Mouse (Mus musculus) stomach, embryonic 15.5 days (tissue): ENCODE data around the gene Pcsk2. TPM values are rescaled to one million over a fixed set of nuclear protein-coding genes. Genes with fewer than 3 reads are reported as not detected.

ENCODE experiments used
- ATAC-seq: fragments of 200-750 bp; cut with Nextera tagmentation; 2 replicates; pipeline ENCODE4 v1.8.0; 2017; ENCODE audit warnings: low read depth, moderate number of reproducible peaks, moderate TSS enrichment; ENCODE audit not compliant: insufficient read depth, low FRiP score
- H3K27ac ChIP-seq: fragments of 300-500 bp; sonication (generic); 2 replicates; pipeline ENCODE4 v1.5.1; 2015; ENCODE audit warnings: mild to moderate bottlenecking, inconsistent platforms
- H3K27me3 ChIP-seq: fragments of 300-500 bp; sonication (generic); replicated peaks from 2 replicates; pipeline ENCODE4 v1.6.1; 2015; ENCODE audit warnings: inconsistent platforms
- H3K36me3 ChIP-seq: fragments of 300-500 bp; sonication (generic); 2 replicates; pipeline ENCODE4 v1.6.1; 2015; ENCODE audit warnings: inconsistent platforms
- H3K4me1 ChIP-seq: fragments of 300-500 bp; sonication (generic); 2 replicates; pipeline ENCODE4 v1.6.1; 2015; ENCODE audit warnings: inconsistent platforms
- H3K4me2 ChIP-seq: fragments of 300-500 bp; sonication (generic); 2 replicates; pipeline ENCODE4 v1.6.1; 2015; ENCODE audit warnings: mild to moderate bottlenecking, inconsistent platforms
- H3K4me3 ChIP-seq: fragments of 300-500 bp; sonication (generic); replicated peaks from 2 replicates; pipeline ENCODE4 v1.5.1; 2015; ENCODE audit warnings: inconsistent platforms
- H3K9ac ChIP-seq: fragments of 300-500 bp; sonication (generic); 2 replicates; pipeline ENCODE4 v1.6.1; 2015; ENCODE audit warnings: inconsistent platforms
- H3K9me3 ChIP-seq: fragments of 300-500 bp; sonication (generic); 2 replicates; pipeline ENCODE4 v1.6.1; 2016; ENCODE audit warnings: inconsistent platforms
- WGBS: fragments of 180-500 bp; shearing (Covaris S2); methylation state at CpG from one replicate; pipeline ENCODE4 v1.1.7; 2015; 5-methylcytosine and 5-hydroxymethylcytosine counted together
- polyA plus RNA-seq: library from polyadenylated mRNA; unstranded; fragments of >200 nt; fragmentation: Nextera tagmentation; extraction: Ambion mirVana; gene quantifications from 2 replicates; pipeline ENCODE4 v1.2.1, GENCODE M21; 2015

Gene Pcsk2
- polyA plus RNA-seq, 1 experiment from 2014 or later, result 3.1 TPM

DNA sequence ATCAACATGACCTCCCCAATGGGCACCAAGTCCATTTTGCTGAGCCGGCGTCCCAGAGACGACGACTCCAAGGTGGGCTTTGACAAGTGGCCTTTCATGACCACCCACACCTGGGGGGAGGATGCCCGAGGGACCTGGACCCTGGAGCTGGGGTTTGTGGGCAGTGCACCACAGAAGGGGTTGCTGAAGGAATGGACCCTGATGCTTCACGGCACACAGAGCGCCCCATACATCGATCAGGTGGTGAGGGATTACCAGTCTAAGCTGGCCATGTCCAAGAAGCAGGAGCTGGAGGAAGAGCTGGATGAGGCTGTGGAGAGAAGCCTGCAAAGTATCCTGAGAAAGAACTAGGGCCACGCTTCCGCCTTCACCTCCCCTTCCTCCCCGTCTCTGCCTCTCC lies 267.5 kb downstream of the Pcsk2 start:
- no peak overlapping the region for H3K4me3 ChIP-seq
- H3K4me2 ChIP-seq, result no peak overlapping the region
- H3K9ac ChIP-seq, result no peak overlapping the region
- 87% methylated on average over 11 of the region's 11 CpGs for WGBS
- no peaks in the 10 kb centered on the region for H3K4me1 ChIP-seq
- H3K27ac ChIP-seq, result no peak overlapping the region
- H3K27me3 ChIP-seq, result no peaks in the 10 kb centered on the region
- H3K9me3 ChIP-seq, result no peaks in the 10 kb centered on the region
- no peak for ATAC-seq
- no peaks in the 10 kb centered on the region for H3K36me3 ChIP-seq

DNA sequence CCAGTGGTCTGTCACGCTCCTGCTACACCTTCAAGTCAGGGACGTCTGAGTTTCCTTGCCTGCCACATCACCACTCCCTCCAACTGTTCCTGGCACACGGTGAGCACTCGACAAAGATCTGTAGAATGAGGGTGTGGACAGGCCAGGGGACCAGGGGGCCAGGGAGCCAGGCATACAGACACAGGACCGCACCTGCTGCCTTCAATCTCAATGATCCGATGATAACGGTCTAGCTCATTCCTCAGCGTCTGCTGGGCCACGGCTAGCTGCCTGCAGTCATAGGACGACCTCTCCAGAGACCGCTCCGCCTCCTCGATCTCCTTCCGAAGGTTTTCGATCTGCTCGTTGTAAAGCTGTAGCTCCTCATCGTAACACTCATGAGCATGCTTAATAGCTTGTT lies 285.7 kb downstream of the Pcsk2 start:
- Histone ChIP-seq H3K4me1 (no peaks in the 10 kb centered on the region), H3K9ac (no peak overlapping the region), H3K4me3 (no peak overlapping the region), H3K4me2 (no peak overlapping the region), H3K36me3 (no peaks in the 10 kb centered on the region), H3K27ac (no peak overlapping the region), H3K27me3 (no peaks in the 10 kb centered on the region), H3K9me3 (no peaks in the 10 kb centered on the region)
- 64% methylated on average over 17 of the region's 17 CpGs for WGBS
- ATAC-seq, result no peak

DNA sequence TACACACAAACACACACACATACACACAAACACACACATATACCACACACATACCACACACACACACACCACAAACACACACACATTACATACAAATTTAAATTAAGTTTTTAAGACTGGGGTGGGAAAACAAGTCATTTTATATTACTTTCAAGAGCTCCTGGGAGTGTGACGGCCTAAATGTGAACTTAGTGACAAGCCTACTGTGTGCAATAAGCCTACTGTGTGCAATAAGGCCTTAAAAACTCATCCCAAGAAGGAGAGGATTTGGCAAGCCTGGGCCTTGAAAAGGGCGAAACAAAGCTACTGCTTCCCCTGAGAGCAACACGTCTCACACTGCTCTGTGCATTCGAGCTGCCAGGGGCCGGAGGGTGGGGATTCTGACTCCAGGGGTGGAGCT lies 286.8 kb downstream of the Pcsk2 start:
- Histone ChIP-seq H3K4me2 (no peak overlapping the region), H3K9ac (no peak overlapping the region), H3K36me3 (no peaks in the 10 kb centered on the region), H3K9me3 (no peaks in the 10 kb centered on the region), H3K4me3 (no peak overlapping the region), H3K4me1 (no peaks in the 10 kb centered on the region), H3K27me3 (no peaks in the 10 kb centered on the region), H3K27ac (no peak overlapping the region)
- no peak for ATAC-seq
- WGBS, result 74% methylated on average over 5 of the region's 5 CpGs

GRCm38 (mm10) chr2:143834082-143834481 lies 288.1 kb downstream of the Pcsk2 start:
- Histone ChIP-seq H3K4me2 (no peak overlapping the region), H3K9me3 (no peaks in the 10 kb centered on the region), H3K4me3 (no peak overlapping the region), H3K27ac (no peak overlapping the region), H3K4me1 (no peaks in the 10 kb centered on the region), H3K9ac (no peak overlapping the region), H3K27me3 (no peaks in the 10 kb centered on the region), H3K36me3 (no peaks in the 10 kb centered on the region)
- WGBS, result 45% methylated on average over 6 of the region's 6 CpGs
- no peak for ATAC-seq

- ATAC-seq, result no peak
- H3K27me3 ChIP-seq, result no peaks in the 10 kb centered on the region
- H3K4me2 ChIP-seq, result no peak overlapping the region
- H3K9me3 ChIP-seq, result no peaks in the 10 kb centered on the region
- 72% methylated on average over 7 of the region's 7 CpGs for WGBS
- no peaks in the 10 kb centered on the region for H3K4me1 ChIP-seq
- no peak overlapping the region for H3K9ac ChIP-seq
- no peak overlapping the region for H3K27ac ChIP-seq
- no peak overlapping the region for H3K4me3 ChIP-seq
- H3K36me3 ChIP-seq, result no peaks in the 10 kb centered on the region
Measured at GRCm38 (mm10) chr2:143835820-143836219, 289.9 kb downstream of the Pcsk2 start.

DNA sequence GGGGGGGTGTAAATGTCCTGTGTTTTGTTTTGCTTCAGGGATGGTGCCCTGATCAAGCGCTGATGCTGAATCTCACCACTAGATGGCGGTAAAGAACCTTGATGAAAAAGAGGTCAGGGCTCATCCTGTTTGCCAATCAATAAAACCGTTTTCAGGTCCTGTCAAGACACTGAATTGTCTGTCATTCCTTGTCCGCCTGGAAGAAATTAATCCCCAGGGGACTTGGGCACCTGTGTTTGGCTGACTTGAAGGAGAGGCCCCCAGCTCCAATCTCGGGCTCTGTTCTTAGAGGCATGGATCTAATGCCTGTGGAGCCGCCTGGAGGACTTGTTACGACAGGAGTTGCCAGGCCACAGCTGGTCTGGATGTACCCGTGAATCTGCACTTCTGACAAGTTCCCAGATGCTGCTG lies 291.3 kb downstream of the Pcsk2 start:
- no peaks in the 10 kb centered on the region for H3K27me3 ChIP-seq
- no peaks in the 10 kb centered on the region for H3K9me3 ChIP-seq
- H3K4me2 ChIP-seq, result peak overlapping the region; percentile 56
- 0% methylated on average over 8 of the region's 8 CpGs for WGBS
- no peak overlapping the region for H3K27ac ChIP-seq
- no peak overlapping the region for H3K9ac ChIP-seq
- H3K4me1 ChIP-seq, result no peaks in the 10 kb centered on the region
- H3K36me3 ChIP-seq, result no peaks in the 10 kb centered on the region
- no peak for ATAC-seq
- peak overlapping the region; percentile 23 for H3K4me3 ChIP-seq

GRCm38 (mm10) chr2:143838698-143839097 lies 292.7 kb downstream of the Pcsk2 start:
- WGBS, result 41% methylated on average over 5 of the region's 5 CpGs
- peak; percentile 82 for ATAC-seq
- no peak overlapping the region for H3K27ac ChIP-seq

GRCm38 (mm10) chr2:143839458-143839857 lies 293.5 kb downstream of the Pcsk2 start:
- no peak overlapping the region for H3K27ac ChIP-seq
- H3K4me3 ChIP-seq, result no peak overlapping the region
- no peaks in the 10 kb centered on the region for H3K4me1 ChIP-seq
- H3K27me3 ChIP-seq, result no peaks in the 10 kb centered on the region
- WGBS, result 87% methylated on average over 2 of the region's 2 CpGs
- no peaks in the 10 kb centered on the region for H3K36me3 ChIP-seq
- H3K9ac ChIP-seq, result no peak overlapping the region
- no peak for ATAC-seq
- H3K9me3 ChIP-seq, result no peaks in the 10 kb centered on the region
- no peak overlapping the region for H3K4me2 ChIP-seq

More at GRCm38 (mm10) chr2:143838698-143839097, 292.7 kb downstream of the Pcsk2 start:
- H3K36me3 ChIP-seq, result no peaks in the 10 kb centered on the region
- H3K4me1 ChIP-seq, result no peaks in the 10 kb centered on the region
- no peak overlapping the region for H3K9ac ChIP-seq
- no peaks in the 10 kb centered on the region for H3K27me3 ChIP-seq
- no peak overlapping the region for H3K4me3 ChIP-seq
- no peak overlapping the region for H3K4me2 ChIP-seq
- H3K9me3 ChIP-seq, result no peaks in the 10 kb centered on the region

- no peaks in the 10 kb centered on the region for H3K4me1 ChIP-seq
- H3K4me3 ChIP-seq, result no peak overlapping the region
- H3K9ac ChIP-seq, result no peak overlapping the region
- no peak for ATAC-seq
- H3K9me3 ChIP-seq, result no peaks in the 10 kb centered on the region
- WGBS, result 85% methylated on average over 6 of the region's 6 CpGs
- no peaks in the 10 kb centered on the region for H3K36me3 ChIP-seq
- no peak overlapping the region for H3K27ac ChIP-seq
- H3K4me2 ChIP-seq, result no peak overlapping the region
- H3K27me3 ChIP-seq, result no peaks in the 10 kb centered on the region
Measured at GRCm38 (mm10) chr2:143840895-143841294, 294.9 kb downstream of the Pcsk2 start.

- H3K4me2 ChIP-seq, result no peak overlapping the region
- H3K27me3 ChIP-seq, result no peaks in the 10 kb centered on the region
- H3K9me3 ChIP-seq, result no peaks in the 10 kb centered on the region
- ATAC-seq, result no peak
- H3K36me3 ChIP-seq, result no peaks in the 10 kb centered on the region
- WGBS, result 78% methylated on average over 7 of the region's 7 CpGs
- no peak overlapping the region for H3K9ac ChIP-seq
- H3K4me3 ChIP-seq, result no peak overlapping the region
- no peak overlapping the region for H3K27ac ChIP-seq
- no peaks in the 10 kb centered on the region for H3K4me1 ChIP-seq
Measured at GRCm38 (mm10) chr2:143841536-143841935, 295.6 kb downstream of the Pcsk2 start.

DNA sequence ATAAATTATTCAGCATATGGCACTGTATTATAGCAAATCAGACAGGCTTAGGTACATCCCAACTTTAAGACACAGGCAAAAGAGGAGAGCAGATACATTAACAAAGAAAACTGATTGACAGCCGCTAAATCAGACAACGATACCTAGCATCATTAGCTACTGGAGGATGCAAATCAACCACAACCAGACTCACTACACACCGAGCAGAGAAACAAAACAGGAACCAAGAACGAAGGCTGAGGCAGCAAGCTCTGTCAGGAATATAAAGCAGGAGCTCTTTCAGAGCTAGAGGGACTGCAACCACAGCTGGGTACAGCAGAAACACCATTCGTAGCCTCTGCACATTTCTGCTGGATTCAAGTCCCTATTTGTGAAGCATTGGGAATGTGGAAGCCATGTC lies 298.8 kb downstream of the Pcsk2 start:
- ATAC-seq, result no peak
- H3K27me3 ChIP-seq, result no peaks in the 10 kb centered on the region
- WGBS, result 81% methylated on average over 5 of the region's 5 CpGs
- H3K27ac ChIP-seq, result no peak overlapping the region
- no peaks in the 10 kb centered on the region for H3K36me3 ChIP-seq
- H3K4me3 ChIP-seq, result no peak overlapping the region
- H3K4me1 ChIP-seq, result no peaks in the 10 kb centered on the region
- no peak overlapping the region for H3K4me2 ChIP-seq
- no peak overlapping the region for H3K9ac ChIP-seq
- no peaks in the 10 kb centered on the region for H3K9me3 ChIP-seq

DNA sequence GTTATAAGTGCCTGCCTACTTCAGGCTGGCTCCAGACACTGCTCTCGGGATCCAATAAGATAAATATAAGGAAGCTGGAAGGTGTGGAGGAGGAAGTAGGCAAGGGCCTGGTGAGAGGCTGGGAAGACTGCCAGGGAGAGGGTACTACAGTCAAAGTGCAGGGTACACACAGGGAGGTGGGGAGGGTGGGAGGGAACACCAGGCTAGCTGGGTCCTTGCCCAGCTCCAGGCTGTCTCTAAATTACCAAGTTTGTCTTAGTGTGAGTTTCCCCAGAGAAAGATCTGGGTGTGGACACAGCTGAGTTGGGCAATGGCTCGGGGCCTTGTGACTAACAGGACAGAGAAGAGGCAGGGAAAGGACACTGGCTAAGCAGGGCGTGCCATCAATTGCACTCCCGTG lies 300.8 kb downstream of the Pcsk2 start:
- no peak overlapping the region for H3K9ac ChIP-seq
- ATAC-seq, result peak; percentile 62
- H3K9me3 ChIP-seq, result no peaks in the 10 kb centered on the region
- H3K27ac ChIP-seq, result no peak overlapping the region
- no peaks in the 10 kb centered on the region for H3K4me1 ChIP-seq
- H3K4me2 ChIP-seq, result no peak overlapping the region
- H3K4me3 ChIP-seq, result no peak overlapping the region
- no peaks in the 10 kb centered on the region for H3K27me3 ChIP-seq
- H3K36me3 ChIP-seq, result no peaks in the 10 kb centered on the region
- WGBS, result 54% methylated on average over 4 of the region's 4 CpGs

- WGBS, result 58% methylated on average over 3 of the region's 3 CpGs
- no peaks in the 10 kb centered on the region for H3K9me3 ChIP-seq
- ATAC-seq, result no peak
- no peaks in the 10 kb centered on the region for H3K36me3 ChIP-seq
- H3K27me3 ChIP-seq, result no peaks in the 10 kb centered on the region
- H3K9ac ChIP-seq, result no peak overlapping the region
- H3K27ac ChIP-seq, result no peak overlapping the region
- H3K4me3 ChIP-seq, result no peak overlapping the region
- no peak overlapping the region for H3K4me2 ChIP-seq
- peaks cover 3% of the 10 kb centered on the region; the same call in 1 of the 2 replicates for H3K4me1 ChIP-seq
Measured at GRCm38 (mm10) chr2:143847291-143847690, 301.3 kb downstream of the Pcsk2 start.
